Mouse (Mus musculus) embryonic facial prominence, embryonic 11.5 days (tissue): Measurements from ENCODE around the gene Il11ra2. TPM values are rescaled to one million over a fixed set of nuclear protein-coding genes. Genes with fewer than 3 reads are reported as not detected.
"Not testable (repeated sequence)": the region's sequence is repeated elsewhere in the genome, so short reads cannot be mapped to it uniquely, and the experiment has no call there.

ENCODE experiments used
- ATAC-seq: fragments of 200-750 bp; cut with Nextera tagmentation; replicated peaks from 2 replicates; pipeline ENCODE4 v1.8.0; 2017; ENCODE audit warnings: low read depth; ENCODE audit not compliant: insufficient number of reproducible peaks, low FRiP score, low TSS enrichment
- DNase-seq: peaks from one replicate; pipeline ENCODE4 v3.0.0-alpha.2; 2015; ENCODE audit warnings: low spot score
- H3K27ac ChIP-seq: fragments of 300-500 bp; sonication (generic); replicated peaks from 2 replicates; pipeline ENCODE4 v1.5.1; 2014; ENCODE audit warnings: mild to moderate bottlenecking, low read depth, low read length, control low read depth
- H3K27me3 ChIP-seq: fragments of 300-500 bp; sonication (generic); 2 replicates; pipeline ENCODE4 v1.6.1; 2014; ENCODE audit warnings: mild to moderate bottlenecking, low read length, moderate library complexity, mixed read lengths; ENCODE audit not compliant: control insufficient read depth, insufficient read depth
- H3K36me3 ChIP-seq: fragments of 300-500 bp; sonication (generic); replicated peaks from 2 replicates; pipeline ENCODE4 v1.6.1; 2014; ENCODE audit warnings: low read depth, mild to moderate bottlenecking, low read length, moderate library complexity, mixed read lengths; ENCODE audit not compliant: control insufficient read depth, insufficient read depth
- H3K4me1 ChIP-seq: fragments of 300-500 bp; sonication (generic); 2 replicates; pipeline ENCODE4 v1.6.1; 2014; ENCODE audit warnings: low read length, mixed read lengths; ENCODE audit not compliant: control insufficient read depth, insufficient read depth
- H3K4me2 ChIP-seq: fragments of 300-500 bp; sonication (generic); 2 replicates; pipeline ENCODE4 v1.6.1; 2014; ENCODE audit warnings: low read depth, mild to moderate bottlenecking, control low read depth, low read length, moderate library complexity
- H3K4me3 ChIP-seq: fragments of 300-500 bp; sonication (generic); 2 replicates; pipeline ENCODE4 v1.5.1; 2014; ENCODE audit warnings: low read depth, low read length, control low read depth
- H3K9ac ChIP-seq: fragments of 300-500 bp; sonication (generic); replicated peaks from 2 replicates; pipeline ENCODE4 v1.6.1; 2014; ENCODE audit warnings: mild to moderate bottlenecking, control low read depth, low read length
- H3K9me3 ChIP-seq: fragments of 300-500 bp; sonication (generic); replicated peaks from 2 replicates; pipeline ENCODE4 v1.6.1; 2016; ENCODE audit warnings: mild to moderate bottlenecking, low read length, inconsistent platforms, mixed read lengths; ENCODE audit not compliant: control insufficient read depth
- WGBS: fragments of 180-500 bp; shearing (Covaris S2); extraction: QIAGEN DNeasy Blood & Tissue Kit; methylation state at CpG from one replicate; pipeline ENCODE4 v1.1.7; 2014; 5-methylcytosine and 5-hydroxymethylcytosine counted together
- polyA plus RNA-seq: library from polyadenylated mRNA; unstranded; fragments of >200 nt; fragmentation: Nextera tagmentation; extraction: Ambion mirVana; gene quantifications from 2 replicates; pipeline ENCODE4 v1.2.1, GENCODE M21; 2014

Il11ra2 gene
- polyA plus RNA-seq, 1 experiment from 2014 or later: not detected

GRCm38 (mm10) chr4:42611895-42612294 lies 49.8 kb downstream of the Il11ra2 start, which contains the start of gene Gm10591:
Gene Gm10591 (plus strand): TSS chr4:42612195.
- not testable (repeated sequence) for DNase-seq, H3K27ac ChIP-seq, H3K9ac ChIP-seq, H3K9me3 ChIP-seq, H3K4me3 ChIP-seq, H3K4me2 ChIP-seq, H3K27me3 ChIP-seq, ATAC-seq, H3K4me1 ChIP-seq, H3K36me3 ChIP-seq
- no CpG with 5 or more reads among the region's 5 CpGs for whole genome bisulfite sequencing

Other genes starting within 250 kb of the Il11ra2 start
- not detected in 2 replicates for gene Gm21586, start 222.5 kb downstream of the Il11ra2 start, polyA plus RNA-seq
- gene Gm2163, start 195.1 kb downstream of the Il11ra2 start, polyA plus RNA-seq: 0.17 TPM in 1 of 2 replicates, not detected in the other
- 0.14 and 0.21 TPM in 2 replicates for gene Fam205a2, start 133.7 kb downstream of the Il11ra2 start, polyA plus RNA-seq
- 1.7 TPM in 1 of 2 replicates, not detected in the other for gene Gm10591, start 49.7 kb downstream of the Il11ra2 start, polyA plus RNA-seq
- gene Gm2564, start 32.2 kb downstream of the Il11ra2 start, polyA plus RNA-seq: not detected in 2 replicates
- gene Ccl27b, start 6.6 kb downstream of the Il11ra2 start, polyA plus RNA-seq: not detected in 2 replicates
- gene 4930578G10Rik, start 73.7 kb upstream of the Il11ra2 start, polyA plus RNA-seq: not detected in 2 replicates
- gene Ccl19, start 94.7 kb upstream of the Il11ra2 start, polyA plus RNA-seq: not detected in 2 replicates
- 3.6 and 9.3 TPM in 2 replicates for gene Ccl21a, start 112.1 kb upstream of the Il11ra2 start, polyA plus RNA-seq
- not detected in 2 replicates for gene Fam205a1, start 192.0 kb upstream of the Il11ra2 start, polyA plus RNA-seq
- 0.20 and 0.25 TPM in 2 replicates for gene Gm12394, start 194.9 kb upstream of the Il11ra2 start, polyA plus RNA-seq
- gene Fam205c, start 212.3 kb upstream of the Il11ra2 start, polyA plus RNA-seq: not detected in 2 replicates